Mouse (Mus musculus) spleen, adult 2 months (tissue): ENCODE data around the gene Magi1.

Experiments used
- CTCF ChIP-seq: fragments of 200-500 bp; IDR thresholded peaks from 2 replicates; pipeline ENCODE4 v1.5.1; 2011; ENCODE audit warnings: mild to moderate bottlenecking, inconsistent platforms; ENCODE audit not compliant: insufficient read depth, insufficient read length, insufficient replicate concordance; ENCODE audit errors: extremely low read depth
- POLR2A ChIP-seq: fragments of 200-500 bp; IDR thresholded peaks from 2 replicates; pipeline ENCODE4 v1.6.1; 2011; ENCODE audit warnings: low read depth, low read length, inconsistent platforms

DNA sequence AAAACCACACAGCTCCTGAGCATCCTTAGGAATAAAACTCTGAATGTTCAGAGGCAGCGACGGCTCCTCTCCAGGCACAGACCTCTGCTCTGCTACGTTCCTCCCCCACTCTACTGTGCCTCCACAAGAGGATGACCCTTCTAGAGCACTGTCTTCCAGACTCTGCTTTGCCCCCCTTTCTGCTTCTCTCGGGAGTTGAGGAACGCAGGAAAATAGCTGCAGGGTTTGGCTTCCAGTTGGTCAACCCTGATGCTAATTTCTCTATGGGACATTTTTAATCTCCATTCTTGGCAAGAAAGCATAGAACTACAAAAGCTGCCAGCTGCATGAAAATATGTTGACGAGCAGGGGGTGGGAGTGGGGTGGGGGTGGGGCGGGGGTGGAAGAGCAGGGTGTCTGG is 24.8 kb upstream of the Magi1 start:
- TF ChIP-seq CTCF (no peak), POLR2A (no peak)
